Mouse (Mus musculus): ENCODE measurements around the gene Trim7. TPM values are rescaled to one million over a fixed set of nuclear protein-coding genes. Genes with fewer than 3 reads are reported as not detected.
"Not testable (repeated sequence)": the region's sequence is repeated elsewhere in the genome, so short reads cannot be mapped to it uniquely, and the experiment has no call there.

The Trim7 gene
- polyA plus RNA-seq, 1 experiment from 2014 or later, result 0.18 TPM

- DNase-seq (ENCODE audit: low spot score), result peak; percentile 82
- WGBS, result under 1% methylated on average over 77 of the region's 77 CpGs
Observed at GRCm38 (mm10) chr11:48837310-48838180, 11.6 kb downstream of the Trim7 start.

GRCm38 (mm10) chr11:48838181-48838797, 12.3 kb downstream of the Trim7 start:
- WGBS, result 1% methylated on average over 16 of the region's 16 CpGs
- Histone ChIP-seq H3K27me3 (ENCODE audit: insufficient read depth, poor library complexity, severe bottlenecking) (peaks cover 48% of the 10 kb centered on the region), H3K9me3 (no peaks in the 10 kb centered on the region), H3K27ac (peak overlapping the region; percentile 79), H3K4me3 (peak overlapping the region; percentile 93), H3K4me1 (peaks cover 13% of the 10 kb centered on the region), H3K36me3 (no peaks in the 10 kb centered on the region)
- no peak for DNase-seq (ENCODE audit: low spot score)

More at GRCm38 (mm10) chr11:48837310-48838180, 11.6 kb downstream of the Trim7 start:
- Histone ChIP-seq H3K4me3 (peak overlapping the region; percentile 93), H3K36me3 (no peaks in the 10 kb centered on the region), H3K9me3 (no peaks in the 10 kb centered on the region), H3K27me3 (ENCODE audit: insufficient read depth, poor library complexity, severe bottlenecking) (peaks cover 40% of the 10 kb centered on the region), H3K27ac (peak overlapping the region; percentile 79), H3K4me1 (peaks cover 13% of the 10 kb centered on the region)

- Histone ChIP-seq H3K9me3 (no peaks in the 10 kb centered on the region), H3K27ac (no peak overlapping the region), H3K4me3 (peak overlapping the region; percentile 93; the same call in 1 of the 2 replicates), H3K36me3 (no peaks in the 10 kb centered on the region), H3K27me3 (ENCODE audit: insufficient read depth, poor library complexity, severe bottlenecking) (peaks cover 48% of the 10 kb centered on the region), H3K4me1 (peaks cover 13% of the 10 kb centered on the region)
- WGBS, result 71% methylated on average over 10 of the region's 10 CpGs
- no peak for DNase-seq (ENCODE audit: low spot score)
Observed at GRCm38 (mm10) chr11:48838879-48839680, 13.1 kb downstream of the Trim7 start.

DNA sequence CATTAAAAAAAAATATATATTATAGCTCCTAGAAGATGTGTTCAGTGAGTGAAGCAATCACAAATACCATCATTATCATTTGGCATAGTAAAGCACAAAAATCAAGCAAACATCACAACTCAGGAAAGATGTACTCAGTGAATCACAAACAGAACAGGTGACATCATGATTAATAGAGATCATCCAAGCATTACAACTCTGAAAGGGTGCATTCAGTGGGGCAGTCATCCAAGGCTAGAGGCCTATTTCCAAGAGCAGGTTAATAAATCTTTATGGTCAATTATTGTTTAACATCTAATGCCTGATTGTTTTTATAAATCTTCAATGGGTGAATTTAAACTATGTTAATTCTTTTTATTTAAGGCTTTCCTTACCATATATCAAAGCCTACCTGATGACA, 14.9 kb downstream of the Trim7 start:
- H3K4me1 ChIP-seq, result peaks cover 16% of the 10 kb centered on the region
- DNase-seq (ENCODE audit: low spot score), result no peak
- H3K4me3 ChIP-seq, result no peak overlapping the region
- H3K9me3 ChIP-seq, result no peaks in the 10 kb centered on the region
- peaks cover 55% of the 10 kb centered on the region for H3K27me3 ChIP-seq (ENCODE audit: insufficient read depth, poor library complexity, severe bottlenecking)
- no peaks in the 10 kb centered on the region for H3K36me3 ChIP-seq
- H3K27ac ChIP-seq, result no peak overlapping the region

DNA sequence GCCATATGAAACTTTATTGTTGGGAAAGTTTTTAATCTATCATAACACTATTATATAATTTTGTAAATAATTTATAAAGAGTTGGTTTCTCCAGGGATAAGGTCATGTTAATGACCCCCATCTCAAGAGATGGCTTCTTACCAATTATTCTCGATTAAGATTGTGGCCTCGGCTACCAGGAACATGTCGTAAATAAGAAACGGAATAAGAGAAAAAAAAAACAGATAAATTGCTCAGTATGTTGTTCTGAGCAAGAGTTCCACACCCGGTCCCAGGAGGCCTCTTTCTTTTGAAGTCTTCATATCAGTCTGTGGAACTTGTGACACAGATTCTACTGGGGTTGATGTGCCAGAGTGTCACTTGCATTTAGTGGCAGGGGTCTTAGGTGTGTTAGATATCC, 15.3 kb downstream of the Trim7 start:
- Histone ChIP-seq H3K4me1 (peaks cover 16% of the 10 kb centered on the region), H3K9me3 (no peaks in the 10 kb centered on the region), H3K4me3 (no peak overlapping the region), H3K27ac (no peak overlapping the region), H3K27me3 (ENCODE audit: insufficient read depth, poor library complexity, severe bottlenecking) (peaks cover 52% of the 10 kb centered on the region), H3K36me3 (no peaks in the 10 kb centered on the region)
- no peak for DNase-seq (ENCODE audit: low spot score)
- WGBS, result 78% methylated on average over 5 of the region's 5 CpGs

DNA sequence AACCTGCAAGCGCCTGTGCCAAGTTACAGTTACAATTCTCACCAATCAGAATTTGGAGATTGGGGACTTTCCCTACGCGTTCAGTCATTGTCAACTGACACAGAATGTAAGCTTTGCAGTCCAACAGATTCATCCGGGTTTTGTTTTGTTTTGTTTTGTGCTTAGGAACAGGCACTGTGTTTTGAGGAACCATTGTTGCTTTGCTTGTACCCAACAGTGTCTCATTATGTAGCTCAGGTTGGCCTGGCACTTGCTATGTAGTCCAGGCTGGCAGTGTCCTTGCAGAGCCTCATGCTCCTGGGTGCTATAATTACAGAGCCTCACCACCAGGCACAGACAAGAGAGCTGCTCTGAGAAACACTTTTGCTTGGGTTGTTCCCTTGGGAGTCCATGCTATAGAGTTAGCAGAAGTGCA, 16.4 kb downstream of the Trim7 start:
- Histone ChIP-seq H3K4me1 (peaks cover 11% of the 10 kb centered on the region; the same call in 1 of the 2 replicates), H3K9me3 (no peaks in the 10 kb centered on the region), H3K27ac (no peak overlapping the region), H3K4me3 (no peak overlapping the region), H3K36me3 (no peaks in the 10 kb centered on the region), H3K27me3 (ENCODE audit: insufficient read depth, poor library complexity, severe bottlenecking) (peaks cover 40% of the 10 kb centered on the region; the same call in 1 of the 2 replicates)
- 77% methylated on average over 4 of the region's 4 CpGs for WGBS
- DNase-seq (ENCODE audit: low spot score), result no peak

DNA sequence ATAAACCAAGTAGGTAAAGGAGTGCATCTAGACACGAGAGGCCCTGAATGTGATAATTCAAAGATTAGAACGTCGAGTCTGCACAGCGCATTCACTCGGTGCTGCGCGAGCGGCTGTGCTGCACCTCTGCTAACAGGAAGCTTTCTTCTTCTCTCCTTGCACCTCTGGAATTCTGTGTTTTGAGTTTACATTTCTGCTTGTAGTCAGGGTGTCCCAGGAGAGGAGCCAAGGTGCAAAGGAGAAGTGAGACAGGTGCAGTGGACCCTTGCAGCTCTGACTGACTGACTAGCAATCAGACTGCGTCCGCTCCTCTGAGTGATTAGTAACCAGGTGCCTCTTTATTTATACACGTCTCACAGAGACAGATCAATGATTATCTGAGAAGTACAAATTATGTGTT, 17.3 kb downstream of the Trim7 start:
- H3K9me3 ChIP-seq, result no peaks in the 10 kb centered on the region
- H3K27ac ChIP-seq, result no peak overlapping the region
- H3K27me3 ChIP-seq (ENCODE audit: insufficient read depth, poor library complexity, severe bottlenecking), result peaks cover 45% of the 10 kb centered on the region
- H3K36me3 ChIP-seq, result no peaks in the 10 kb centered on the region
- 76% methylated on average over 11 of the region's 11 CpGs for WGBS
- no peak overlapping the region for H3K4me3 ChIP-seq
- DNase-seq (ENCODE audit: low spot score), result no peak
- H3K4me1 ChIP-seq, result peaks cover 8% of the 10 kb centered on the region; the same call in 1 of the 2 replicates

- Histone ChIP-seq H3K27me3 (ENCODE audit: insufficient read depth, poor library complexity, severe bottlenecking) (peaks cover 47% of the 10 kb centered on the region), H3K27ac (no peak overlapping the region), H3K4me1 (peaks cover 4% of the 10 kb centered on the region; the same call in 1 of the 2 replicates), H3K4me3 (no peak overlapping the region), H3K9me3 (no peaks in the 10 kb centered on the region), H3K36me3 (no peaks in the 10 kb centered on the region)
- no peak for DNase-seq (ENCODE audit: low spot score)
- 64% methylated on average over 6 of the region's 6 CpGs for WGBS
Observed at GRCm38 (mm10) chr11:48844309-48844708, 18.4 kb downstream of the Trim7 start.

DNA sequence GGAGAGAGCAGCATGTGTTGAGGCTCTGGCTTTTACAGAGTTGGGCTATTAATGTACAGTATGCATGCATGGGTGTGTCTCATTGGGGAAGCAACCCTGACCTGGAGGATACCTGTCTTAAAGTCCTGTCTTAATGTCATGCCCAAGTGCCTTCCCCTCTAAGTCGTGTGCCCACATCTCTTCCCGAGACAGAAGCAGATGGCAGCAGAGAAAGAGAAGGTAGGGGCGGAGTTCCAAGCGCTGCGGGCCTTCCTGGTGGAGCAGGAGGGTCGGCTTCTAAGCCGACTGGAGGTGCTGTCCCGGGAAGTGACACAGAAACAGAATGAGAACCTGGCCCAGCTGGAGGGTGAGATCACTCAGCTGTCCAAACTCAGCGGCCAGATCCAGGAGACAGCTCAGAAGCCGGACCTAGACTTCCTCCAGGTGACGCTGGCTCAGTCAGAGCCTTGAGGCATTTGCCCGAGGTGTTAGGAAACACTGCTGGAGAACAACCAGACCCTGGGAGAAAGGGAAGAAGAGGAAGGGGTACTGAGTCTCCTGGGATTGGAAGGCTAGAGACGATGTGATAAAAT, 19.4 kb downstream of the Trim7 start:
- H3K9me3 ChIP-seq, result no peaks in the 10 kb centered on the region
- H3K36me3 ChIP-seq, result no peaks in the 10 kb centered on the region
- H3K4me1 ChIP-seq, result peaks cover 10% of the 10 kb centered on the region; the same call in 1 of the 2 replicates
- H3K4me3 ChIP-seq, result no peak overlapping the region
- no peak for DNase-seq (ENCODE audit: low spot score)
- no peak overlapping the region for H3K27ac ChIP-seq
- H3K27me3 ChIP-seq (ENCODE audit: insufficient read depth, poor library complexity, severe bottlenecking), result peaks cover 46% of the 10 kb centered on the region
- 19% methylated on average over 13 of the region's 13 CpGs for WGBS

DNA sequence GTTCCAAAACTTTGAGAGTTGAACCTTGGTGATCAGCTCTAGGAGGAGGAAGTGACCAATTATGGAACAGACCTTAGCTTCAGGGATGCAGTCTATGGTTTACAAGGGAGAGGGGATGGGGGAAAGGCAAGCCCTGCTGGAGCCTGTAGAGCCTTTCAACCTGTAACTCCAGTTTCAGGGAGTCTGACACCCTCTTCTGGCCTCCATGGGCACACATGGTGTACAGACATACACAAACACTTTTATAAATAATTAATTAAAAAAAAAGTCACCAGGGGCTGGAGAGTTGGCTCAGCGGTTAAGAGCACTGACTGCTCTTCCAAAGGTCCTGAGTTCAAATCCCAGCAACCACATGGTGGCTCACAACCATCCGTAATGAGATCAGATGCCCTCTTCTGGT, 20.4 kb downstream of the Trim7 start:
- H3K27ac ChIP-seq; H3K36me3 ChIP-seq; H3K4me3 ChIP-seq; H3K9me3 ChIP-seq; DNase-seq (ENCODE audit: low spot score): not testable (repeated sequence)
- Histone ChIP-seq H3K27me3 (ENCODE audit: insufficient read depth, poor library complexity, severe bottlenecking) (peaks cover 46% of the 10 kb centered on the region), H3K4me1 (peaks cover 10% of the 10 kb centered on the region; the same call in 1 of the 2 replicates)
- WGBS, result 83% methylated on average over 2 of the region's 2 CpGs

DNA sequence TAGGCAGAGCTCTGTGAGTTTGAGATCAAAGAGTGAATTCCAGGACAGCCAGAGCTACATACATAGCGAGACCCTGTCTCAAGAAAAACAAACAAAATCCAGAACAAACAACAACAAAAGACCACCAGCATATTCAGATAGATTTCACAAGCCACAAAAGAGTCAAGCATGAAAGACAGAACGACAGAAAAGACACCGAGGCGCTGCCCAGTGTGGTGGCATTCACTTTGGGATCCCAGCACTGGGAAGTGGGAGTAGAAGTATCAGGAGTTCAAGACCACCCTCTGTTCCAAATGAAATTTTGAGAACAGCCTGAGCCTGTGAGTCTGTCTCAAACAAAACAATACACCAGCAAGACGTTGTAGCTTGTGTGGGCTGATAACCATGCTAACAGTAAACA, 20.9 kb downstream of the Trim7 start:
- H3K36me3 ChIP-seq, result no peaks in the 10 kb centered on the region
- peaks cover 46% of the 10 kb centered on the region for H3K27me3 ChIP-seq (ENCODE audit: insufficient read depth, poor library complexity, severe bottlenecking)
- H3K9me3 ChIP-seq, result no peaks in the 10 kb centered on the region
- H3K4me3 ChIP-seq, result no peak overlapping the region
- DNase-seq (ENCODE audit: low spot score), result no peak
- WGBS, result 64% methylated on average over 5 of the region's 5 CpGs
- peaks cover 10% of the 10 kb centered on the region; the same call in 1 of the 2 replicates for H3K4me1 ChIP-seq
- H3K27ac ChIP-seq, result no peak overlapping the region

- no peaks in the 10 kb centered on the region for H3K9me3 ChIP-seq
- WGBS, result 60% methylated on average over 2 of the region's 2 CpGs
Observed at GRCm38 (mm10) chr11:48850240-48850639, 24.3 kb downstream of the Trim7 start.

More at GRCm38 (mm10) chr11:48850240-48850639, 24.3 kb downstream of the Trim7 start:
- DNase-seq (ENCODE audit: low spot score), result no peak
- Histone ChIP-seq H3K27ac (no peak overlapping the region), H3K4me1 (peaks cover 31% of the 10 kb centered on the region), H3K36me3 (no peaks in the 10 kb centered on the region), H3K4me3 (no peak overlapping the region), H3K27me3 (ENCODE audit: insufficient read depth, poor library complexity, severe bottlenecking) (peaks cover 29% of the 10 kb centered on the region)

Measured in heart, embryonic 10.5 days (tissue).